Mouse (Mus musculus) spleen, adult 2 months (tissue): ENCODE measurements at regions not wholly inside any gene's neighbourhood (a gene's known extent, or its start where the extent isn't known, plus 50 kb on each side); places are given as distances from the start of the nearest gene placed in this dataset.

Experiments
- CTCF ChIP-seq: fragments of 200-500 bp; IDR thresholded peaks from 2 replicates; pipeline ENCODE4 v1.5.1; 2011; ENCODE audit warnings: mild to moderate bottlenecking, inconsistent platforms; ENCODE audit not compliant: insufficient read depth, insufficient read length, insufficient replicate concordance; ENCODE audit errors: extremely low read depth
- POLR2A ChIP-seq: fragments of 200-500 bp; IDR thresholded peaks from 2 replicates; pipeline ENCODE4 v1.6.1; 2011; ENCODE audit warnings: low read depth, low read length, inconsistent platforms

- TF ChIP-seq CTCF (no peak), POLR2A (no peak)
Measured at GRCm38 (mm10) chr3:115631573-115632416, 83.1 kb downstream of the S1pr1 start.
